Mouse (Mus musculus) heart, postnatal 0 days (tissue): ENCODE measurements around the gene Zc3h18. TPM values are rescaled to one million over a fixed set of nuclear protein-coding genes. Genes with fewer than 3 reads are reported as not detected.

ENCODE experiments used
- ATAC-seq: fragments of 200-750 bp; cut with Nextera tagmentation; 2 replicates; pipeline ENCODE4 v1.8.0; 2017; ENCODE audit warnings: low read depth, moderate number of reproducible peaks, moderate library complexity; ENCODE audit not compliant: insufficient read depth
- DNase-seq: peaks from one replicate; pipeline ENCODE4 v3.0.0-alpha.2; 2016; ENCODE audit warnings: low spot score
- H3K27ac ChIP-seq: fragments of 300-500 bp; sonication (generic); 2 replicates; pipeline ENCODE4 v1.5.1; 2014; ENCODE audit warnings: low read depth, mild to moderate bottlenecking
- H3K27me3 ChIP-seq: fragments of 300-500 bp; sonication (generic); 2 replicates; pipeline ENCODE4 v1.6.1; 2014; ENCODE audit warnings: low read length, mixed read lengths; ENCODE audit not compliant: control insufficient read depth, insufficient read depth
- H3K36me3 ChIP-seq: fragments of 300-500 bp; sonication (generic); replicated peaks from 2 replicates; pipeline ENCODE4 v1.6.1; 2014; ENCODE audit warnings: low read length, mixed read lengths; ENCODE audit not compliant: control insufficient read depth, insufficient read depth
- H3K4me1 ChIP-seq: fragments of 300-500 bp; sonication (generic); 2 replicates; pipeline ENCODE4 v1.6.1; 2014; ENCODE audit warnings: antibody characterized with exemption; ENCODE audit not compliant: control insufficient read depth, insufficient read depth
- H3K4me2 ChIP-seq: fragments of 300-500 bp; sonication (generic); 2 replicates; pipeline ENCODE4 v1.6.1; 2014; ENCODE audit warnings: low read depth, mild to moderate bottlenecking, low read length, moderate library complexity
- H3K4me3 ChIP-seq: fragments of 300-500 bp; sonication (generic); 2 replicates; pipeline ENCODE4 v1.5.1; 2014; ENCODE audit warnings: low read depth, low read length
- H3K9ac ChIP-seq: fragments of 300-500 bp; sonication (generic); replicated peaks from 2 replicates; pipeline ENCODE4 v1.6.1; 2014; ENCODE audit warnings: low read depth, low read length, mixed read lengths
- H3K9me3 ChIP-seq: fragments of 300-500 bp; sonication (generic); replicated peaks from 2 replicates; pipeline ENCODE4 v1.6.1; 2016; ENCODE audit warnings: low read length; ENCODE audit not compliant: control insufficient read depth
- CTCF ChIP-seq: IDR thresholded peaks from 2 replicates; pipeline ENCODE4 v1.5.1; 2016; ENCODE audit warnings: antibody characterized with exemption, control low read depth, low read depth
- EP300 ChIP-seq: IDR thresholded peaks from 2 replicates; pipeline ENCODE4 v1.6.1; 2016; ENCODE audit warnings: antibody characterized with exemption, low read depth
- WGBS: fragments of 180-500 bp; shearing (Covaris S2); extraction: QIAGEN DNeasy Blood & Tissue Kit; methylation state at CpG from one replicate; pipeline ENCODE4 v1.1.7; 2014; 5-methylcytosine and 5-hydroxymethylcytosine counted together
- polyA plus RNA-seq: library from polyadenylated mRNA; unstranded; fragments of >200 nt; fragmentation: Nextera tagmentation; extraction: Ambion mirVana; gene quantifications from 2 replicates; pipeline ENCODE4 v1.2.1, GENCODE M21; 2015
- total RNA-seq: library from RNA; depleted of rRNA; stranded (reverse); fragments of >200 nt; gene quantifications from 2 replicates; pipeline ENCODE4 v1.2.3, GENCODE M21; 2014; ENCODE audit warnings: low replicate concordance

The Zc3h18 gene
- total and polyA plus RNA-seq, 2 experiments from 2014 or later: 14.4 to 23.1 TPM

- H3K4me2 ChIP-seq: no peak overlapping the region
- no peaks in the 10 kb centered on the region for H3K9me3 ChIP-seq
- no peaks in the 10 kb centered on the region for H3K4me1 ChIP-seq
- H3K36me3 ChIP-seq: peaks cover 88% of the 10 kb centered on the region
- WGBS: 77% methylated on average over 9 of the region's 9 CpGs
- no peak overlapping the region for H3K9ac ChIP-seq
- no peaks in the 10 kb centered on the region for H3K27me3 ChIP-seq
- DNase-seq (no peak), ATAC-seq (no peak)
- H3K4me3 ChIP-seq: no peak overlapping the region
- no peak overlapping the region for H3K27ac ChIP-seq
- TF ChIP-seq CTCF (no peak), EP300 (no peak)
These were observed 37.9 kb downstream of the Zc3h18 start for GRCm38 (mm10) chr8:122414311-122414710.

- ATAC-seq (no peak), DNase-seq (no peak)
- Histone ChIP-seq H3K4me3 (no peak overlapping the region), H3K27ac (no peak overlapping the region), H3K9ac (no peak overlapping the region), H3K27me3 (no peaks in the 10 kb centered on the region), H3K4me1 (no peaks in the 10 kb centered on the region), H3K9me3 (no peaks in the 10 kb centered on the region), H3K36me3 (peaks cover 76% of the 10 kb centered on the region), H3K4me2 (no peak overlapping the region)
- WGBS: 82% methylated on average over 6 of the region's 6 CpGs
- TF ChIP-seq CTCF (no peak), EP300 (no peak)
These were observed 39.1 kb downstream of the Zc3h18 start for GRCm38 (mm10) chr8:122415554-122415953.

- Histone ChIP-seq H3K4me3 (no peak overlapping the region), H3K9ac (no peak overlapping the region), H3K27ac (no peak overlapping the region), H3K36me3 (peaks cover 31% of the 10 kb centered on the region), H3K27me3 (no peaks in the 10 kb centered on the region), H3K4me2 (no peak overlapping the region), H3K4me1 (0 out of 2 replicates have a peak, but pooled peaks cover 6% of the 10 kb centered on the region), H3K9me3 (no peaks in the 10 kb centered on the region)
- DNase-seq (peak; percentile 26), ATAC-seq (peak; percentile 40)
- TF ChIP-seq CTCF: no peak
- WGBS: 43% methylated on average over 9 of the region's 9 CpGs
These were observed 43.6 kb downstream of the Zc3h18 start for GRCm38 (mm10) chr8:122419881-122420555.

- no peak for DNase-seq
- H3K36me3 ChIP-seq: peaks cover 28% of the 10 kb centered on the region; the same call in 1 of the 2 replicates
These were observed 45.1 kb downstream of the Zc3h18 start, which contains the start of gene Il17c for GRCm38 (mm10) chr8:122421376-122422070. TSS of gene Il17c (plus strand) at chr8:122422020.

GRCm38 (mm10) chr8:122423217-122423616 lies 46.8 kb downstream of the Zc3h18 start:
- 0 out of 2 replicates have a peak, but pooled peaks cover 6% of the 10 kb centered on the region for H3K4me1 ChIP-seq
- H3K4me3 ChIP-seq: no peak overlapping the region
- WGBS: 81% methylated on average over 24 of the region's 24 CpGs
- H3K27ac ChIP-seq: no peak overlapping the region
- H3K9ac ChIP-seq: no peak overlapping the region
- no peak for ATAC-seq
- H3K9me3 ChIP-seq: no peaks in the 10 kb centered on the region
- DNase-seq: no peak
- no peak for TF ChIP-seq EP300
- no peak for TF ChIP-seq CTCF
- H3K36me3 ChIP-seq: peaks cover 21% of the 10 kb centered on the region
- H3K4me2 ChIP-seq: no peak overlapping the region
- no peaks in the 10 kb centered on the region for H3K27me3 ChIP-seq

More at GRCm38 (mm10) chr8:122421376-122422070, 45.1 kb downstream of the Zc3h18 start, which contains the start of gene Il17c:
- Histone ChIP-seq H3K9ac (no peak within 1 kb of the TSS), H3K4me2 (no peak within 1 kb of the TSS), H3K9me3 (no peaks in the 10 kb centered on the region), H3K27ac (no peak within 1 kb of the TSS), H3K4me1 (0 out of 2 replicates have a peak, but pooled peaks cover 6% of the 10 kb centered on the region), H3K4me3 (no peak within 1 kb of the TSS), H3K27me3 (no peaks in the 10 kb centered on the region)
- TF ChIP-seq CTCF (no peak), EP300 (no peak)
- WGBS: 69% methylated on average over 14 of the region's 14 CpGs
- ATAC-seq: no peak
